ENCODE assay signal across 8 mouse cellular contexts in genomic region chr14:20347991-20348541, GRCm38 (mm10). TPM values are rescaled to one million over a fixed set of nuclear protein-coding genes. Genes with fewer than 3 reads are reported as not detected.
DNase-seq lines count a peak whose midpoint lies in the region; ATAC-seq lines count a peak whose summit lies in the region.

Gene Ecd, minus strand, starts transcription at chr14:20348121.
Gene Fam149b, plus strand, starts transcription at chr14:20348162.

- H3K9ac ChIP-seq in intestine, embryonic 14.5 days (ENCODE audit: low read length), result peak within 1 kb of the TSS; percentile 93

- DNase-seq in adrenal gland, adult 18-20 months (ENCODE audit: low spot score in 2 of 2), result peak; percentile 85 to 87
- DNase-seq in embryo, embryonic 11 days, result peak; percentile 97
- peak; percentile 91 for DNase-seq in gastrocnemius, postnatal 25 days
- DNase-seq in intestine, embryonic 14.5 days (ENCODE audit: low spot score), result peak; percentile 98
- peak; percentile 95 for DNase-seq in left cerebral cortex, postnatal 14 days (ENCODE audit: low spot score in 2 of 2)
- DNase-seq in mesoderm, embryonic 11.5 days (ENCODE audit: low read depth, low spot score), result peak; percentile 98
- DNase-seq in right cerebral cortex, postnatal 36 days (ENCODE audit: low spot score in 2 of 2), result peak; percentile 86 to 89
- peak; percentile 96 for DNase-seq in yolk sac, embryonic 10.5 days (ENCODE audit: low spot score)

- peak within 1 kb of the TSS; percentile 92 for H3K27ac ChIP-seq in intestine, embryonic 14.5 days (ENCODE audit: low read depth)

- peaks cover 10% of the 10 kb centered on the region for H3K4me1 ChIP-seq in intestine, embryonic 14.5 days (replicated peaks; ENCODE audit: control insufficient read depth, insufficient read depth, low read length)

- peak; percentile 100 for ATAC-seq in intestine, embryonic 14.5 days (replicated peaks; ENCODE audit: low FRiP score, low TSS enrichment, low read depth)

- peaks cover 35% of the 10 kb centered on the region; the same call in 1 of the 2 replicates for H3K36me3 ChIP-seq in intestine, embryonic 14.5 days (ENCODE audit: control insufficient read depth, insufficient read depth, low read length)

- H3K4me3 ChIP-seq in intestine, embryonic 14.5 days (ENCODE audit: low read depth, low read length), result peak within 1 kb of the TSS; percentile 86

- H3K9me3 ChIP-seq in intestine, embryonic 14.5 days (ENCODE audit: control insufficient read depth, low read length), result no peaks in the 10 kb centered on the region

- H3K4me2 ChIP-seq in intestine, embryonic 14.5 days (ENCODE audit: low read length), result peak within 1 kb of the TSS; percentile 89

- H3K27me3 ChIP-seq in intestine, embryonic 14.5 days (replicated peaks; ENCODE audit: control insufficient read depth, insufficient read depth, low read length), result no peaks in the 10 kb centered on the region

- intact Hi-C loops in left cerebral cortex, postnatal 14 days (cut with DNase I), result loop anchor here (5.0 kb wide), 1 partner anchor 39 kb away; the partner anchor contains the start of gene Dnajc9

- under 1% methylated on average over 41 of the region's 42 CpGs for WGBS in intestine, embryonic 14.5 days

RNA-seq across cellular contexts. Expression of gene Ecd, which starts in this region (rescaled TPM):
- total RNA-seq in adrenal gland, adult 18-20 months (2021), result 10 to 100 TPM; 32.9 to 42.8 TPM
- total RNA-seq in gastrocnemius, postnatal 25 days (2021), result 10 to 100 TPM; 27.0 to 28.3 TPM
- 58.1 and 62.7 TPM in 2 replicates for polyA plus RNA-seq in intestine, embryonic 14.5 days (2014; fragmentation: Nextera tagmentation; extraction: Ambion mirVana)
- 10 to 100 TPM; 32.1 to 32.7 TPM for total RNA-seq in left cerebral cortex, postnatal 14 days (2021)

RNA-seq across cellular contexts. Expression of gene Fam149b, which starts in this region (rescaled TPM):
- total RNA-seq in adrenal gland, adult 18-20 months (2021), result 10 to 100 TPM; 37.1 to 43.7 TPM
- total RNA-seq in gastrocnemius, postnatal 25 days (2021), result 10 to 100 TPM; 19.7 to 20.8 TPM
- polyA plus RNA-seq in intestine, embryonic 14.5 days (2014; fragmentation: Nextera tagmentation; extraction: Ambion mirVana), result 33.5 and 34.5 TPM in 2 replicates
- 10 to 100 TPM; 40.2 to 45.1 TPM for total RNA-seq in left cerebral cortex, postnatal 14 days (2021)

Comparison
In these comparisons a context has a peak if more than half of its experiments do, and no peak if none do; other contexts are left out.
1. Peak in every context shown above with its lines: DNase-seq, ATAC-seq, H3K4me3 ChIP-seq and H3K27ac ChIP-seq.